Mouse (Mus musculus): ENCODE measurements around the gene Heatr5b.

- TF ChIP-seq CTCF (IDR thresholded peaks at IDR 0.05; ENCODE audit: low read depth, low read length) (no peak), POLR2A (IDR thresholded peaks at IDR 0.05; ENCODE audit: borderline replicate concordance, low read depth, low read length) (no peak)
These were observed 43.5 kb downstream of the Heatr5b start for GRCm38 (mm10) chr17:78791690-78792070.

All from bone marrow macrophage, adult 2 months (primary cell).